Mouse (Mus musculus) MN1 (cell line): ENCODE measurements around the gene Rad23a.

Experiments
- DNase-seq: peaks from one replicate; pipeline ENCODE4 v3.0.0-alpha.2; 2016; ENCODE audit warnings: low spot score

Rad23a gene

GRCm38 (mm10) chr8:84840248-84840999 lies at the start of gene Rad23a:
Gene Rad23a (minus strand): TSS chr8:84840665.
- peak; percentile 98 for DNase-seq

- no peak for DNase-seq
These were observed 48.7 kb upstream of the Rad23a start for GRCm38 (mm10) chr8:84889141-84889540.

- no peak for DNase-seq
These were observed 47.8 kb upstream of the Rad23a start for GRCm38 (mm10) chr8:84888280-84888679.

- DNase-seq: no peak
These were observed 44.3 kb upstream of the Rad23a start for GRCm38 (mm10) chr8:84884728-84885127.

- no peak for DNase-seq
These were observed 38.5 kb upstream of the Rad23a start for GRCm38 (mm10) chr8:84878915-84879314.

GRCm38 (mm10) chr8:84877297-84878035 lies 37.0 kb upstream of the Rad23a start:
- DNase-seq: peak; percentile 64

GRCm38 (mm10) chr8:84874339-84874738 lies 33.9 kb upstream of the Rad23a start:
- DNase-seq: no peak

- no peak for DNase-seq
These were observed 32.6 kb upstream of the Rad23a start for GRCm38 (mm10) chr8:84873016-84873415.

GRCm38 (mm10) chr8:84872309-84872965 lies 32.0 kb upstream of the Rad23a start:
- DNase-seq: no peak

GRCm38 (mm10) chr8:84871376-84872308 lies 31.2 kb upstream of the Rad23a start, which contains the start of gene Syce2:
Gene Syce2 (plus strand): TSS chr8:84872111.
- peak; percentile 59 for DNase-seq

GRCm38 (mm10) chr8:84856864-84857441 lies 16.5 kb upstream of the Rad23a start, which contains the start of gene Farsa:
Gene Farsa (plus strand): TSS chr8:84856989.
- peak; percentile 97 for DNase-seq

GRCm38 (mm10) chr8:84856434-84856833 lies 16.0 kb upstream of the Rad23a start:
- no peak for DNase-seq

GRCm38 (mm10) chr8:84847684-84848435 lies 7.4 kb upstream of the Rad23a start:
- DNase-seq: peak; percentile 39

GRCm38 (mm10) chr8:84846722-84847572 lies 6.5 kb upstream of the Rad23a start, which contains the start of gene Calr:
Gene Calr (minus strand): TSS chr8:84846934.
- DNase-seq: peak; percentile 100

GRCm38 (mm10) chr8:84846094-84846721 lies 5.7 kb upstream of the Rad23a start:
- DNase-seq: no peak

- DNase-seq: peak; percentile 85
These were observed 5.1 kb upstream of the Rad23a start for GRCm38 (mm10) chr8:84845355-84846093.

- peak; percentile 48 for DNase-seq
These were observed 4.1 kb upstream of the Rad23a start for GRCm38 (mm10) chr8:84844397-84845070.

- DNase-seq: no peak
These were observed 1.0 kb upstream of the Rad23a start for GRCm38 (mm10) chr8:84841514-84841913.
